Mouse (Mus musculus) small intestine, adult 2 months (tissue): ENCODE data around the gene Usp42.

Source experiments
- CTCF ChIP-seq: fragments of 200-500 bp; IDR thresholded peaks from 2 replicates; pipeline ENCODE4 v1.5.1; 2012; ENCODE audit warnings: low read depth, mild to moderate bottlenecking, control low read depth, inconsistent platforms, low read length, moderate library complexity, mixed read lengths; ENCODE audit not compliant: insufficient replicate concordance, insufficient read length; ENCODE audit errors: extremely low read depth
- POLR2A ChIP-seq: fragments of 200-500 bp; IDR thresholded peaks from 2 replicates; pipeline ENCODE4 v1.6.1; 2012; ENCODE audit warnings: low read depth, mild to moderate bottlenecking, control low read depth, inconsistent platforms, low read length, moderate library complexity

- no peak for TF ChIP-seq CTCF
- no peak for TF ChIP-seq POLR2A
These were observed 53.3 kb downstream of the Usp42 start for GRCm38 (mm10) chr5:143678634-143679271.
